Mouse (Mus musculus): ENCODE results near the gene Azin2.

The Azin2 gene

GRCm38 (mm10) chr4:128894112-128894511 is 68.1 kb downstream of the Azin2 start:
- no peak for DNase-seq

DNA sequence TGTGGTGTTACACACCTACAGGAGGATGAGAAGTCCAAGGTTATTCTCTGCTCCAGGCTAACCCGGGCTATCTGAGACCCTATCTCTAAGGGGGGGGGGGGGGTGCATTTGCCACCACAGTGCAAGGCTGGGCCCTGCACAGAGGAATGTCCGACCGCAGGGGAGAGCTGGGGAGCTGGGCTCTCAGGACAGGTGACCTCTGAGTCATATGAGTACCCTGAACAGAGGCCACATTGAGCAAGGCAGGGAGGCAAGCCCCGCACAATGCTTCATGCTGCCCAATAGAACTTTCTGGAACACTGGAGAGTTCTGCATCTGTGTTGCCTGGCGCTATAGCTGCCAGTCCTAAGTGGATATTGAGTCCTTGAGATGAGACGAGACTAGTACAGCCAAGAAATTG is 70.1 kb downstream of the Azin2 start:
- DNase-seq = no peak

GRCm38 (mm10) chr4:128891746-128892145 is 70.5 kb downstream of the Azin2 start:
- DNase-seq = no peak

GRCm38 (mm10) chr4:128891157-128891556 is 71.1 kb downstream of the Azin2 start:
- DNase-seq = peak; percentile 83 to 92

DNA sequence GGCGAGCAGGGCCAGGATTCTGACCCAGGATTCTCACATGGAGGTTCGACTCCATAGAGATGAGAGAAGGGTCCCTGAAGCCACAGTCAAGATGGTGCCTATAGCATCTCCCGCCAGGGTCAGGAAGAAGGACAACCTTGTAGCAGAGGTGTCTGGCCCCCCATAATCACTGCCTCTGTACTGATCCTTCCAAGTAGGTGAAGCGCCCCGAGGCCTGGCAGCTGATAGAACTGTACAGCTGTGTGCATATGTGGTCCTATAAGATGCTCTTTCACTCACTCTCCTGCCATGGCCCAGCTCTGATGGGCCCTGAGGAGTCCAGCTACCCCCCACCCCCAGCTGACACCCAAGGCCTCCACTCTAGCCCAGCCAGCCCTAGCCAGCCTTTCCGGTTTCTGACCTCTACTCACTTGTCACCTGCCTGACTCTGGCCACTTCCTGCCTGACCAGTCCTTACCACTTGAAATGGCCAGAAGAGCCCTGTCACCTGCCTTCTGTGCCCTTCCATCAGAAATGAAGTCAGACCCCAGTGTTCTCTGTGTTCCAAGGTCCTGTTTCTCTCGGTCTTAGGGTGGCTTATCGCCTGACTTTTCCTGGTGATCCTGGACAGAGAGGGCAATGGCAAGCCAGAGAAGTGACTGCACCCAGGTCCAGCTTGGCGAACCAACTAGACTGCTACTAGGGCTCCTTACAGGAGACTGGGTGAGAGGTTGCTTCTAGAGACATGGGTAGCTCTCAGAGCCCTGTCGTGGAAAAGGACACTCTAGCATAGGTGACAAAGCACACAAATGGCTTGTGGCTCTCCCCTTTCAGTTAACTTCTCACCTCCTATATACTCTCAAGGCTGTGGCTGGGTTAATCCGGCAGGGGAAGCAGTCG is 72.3 kb downstream of the Azin2 start:
- DNase-seq = peak; percentile 21 to 55

- no peak for DNase-seq
These were observed 73.7 kb downstream of the Azin2 start for GRCm38 (mm10) chr4:128888436-128888990.

DNA sequence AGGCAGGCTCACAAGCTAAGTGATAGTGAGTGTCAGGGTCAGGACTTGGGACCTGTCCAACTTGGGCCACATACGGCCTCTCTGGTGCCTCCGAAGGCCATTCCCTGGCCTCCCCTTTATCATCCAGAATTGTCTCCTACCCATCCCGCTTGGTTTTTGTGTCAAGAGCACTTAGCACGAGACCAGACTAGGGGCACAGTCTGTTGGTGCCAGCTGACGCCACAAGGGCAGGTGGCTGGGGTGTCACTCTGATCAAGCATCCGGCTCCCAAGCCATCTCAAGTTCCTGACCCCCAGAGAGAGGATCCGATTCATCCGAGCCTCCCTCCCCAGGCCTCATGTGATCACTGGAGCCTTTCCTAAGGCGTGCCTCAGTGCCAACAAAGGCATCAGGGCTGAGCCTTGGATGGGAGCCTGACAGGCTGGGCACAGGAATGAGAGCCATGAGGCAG is 74.6 kb downstream of the Azin2 start:
- no peak for DNase-seq

GRCm38 (mm10) chr4:128887026-128887425 is 75.2 kb downstream of the Azin2 start:
- DNase-seq = no peak

DNA sequence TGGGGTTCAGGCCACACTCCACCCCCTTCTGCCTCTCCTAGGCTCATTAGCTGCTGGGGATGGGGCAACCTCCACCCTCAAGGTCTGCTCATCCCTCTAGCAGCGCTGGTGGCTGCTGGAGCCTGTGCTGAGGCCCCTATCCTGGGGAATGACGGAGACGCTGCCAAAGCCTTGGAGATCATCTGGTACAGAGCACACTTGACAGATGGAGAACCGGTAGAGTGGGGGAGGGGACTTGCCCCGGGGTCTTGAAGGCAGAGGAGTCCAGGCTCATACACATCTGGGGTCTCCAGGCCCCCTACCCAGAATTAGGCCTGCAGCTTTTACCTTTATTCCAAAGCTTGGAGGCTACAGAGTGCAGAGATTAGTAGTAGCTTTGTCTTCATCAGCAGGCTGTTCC is 75.7 kb downstream of the Azin2 start:
- DNase-seq = no peak

DNA sequence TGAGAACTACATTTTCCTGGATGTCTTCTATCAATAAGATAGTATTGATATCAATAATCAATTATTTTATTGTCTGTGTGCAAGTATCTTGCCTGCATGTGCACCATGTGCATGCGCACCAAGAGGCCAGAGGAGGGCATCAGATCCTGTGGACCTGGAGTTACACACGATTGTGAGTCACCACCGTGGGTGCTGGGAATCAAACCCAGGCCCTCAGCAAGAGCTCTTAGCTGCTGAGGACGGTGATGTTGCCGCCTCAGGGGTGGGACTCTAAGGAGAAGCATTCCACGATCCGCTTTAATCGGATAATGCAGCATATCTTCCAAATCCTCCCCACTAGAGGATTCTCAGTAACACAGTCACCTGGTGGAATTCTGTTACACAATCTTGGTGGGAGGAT is 76.7 kb downstream of the Azin2 start:
- no peak for DNase-seq

GRCm38 (mm10) chr4:128884711-128885095 is 77.5 kb downstream of the Azin2 start:
- DNase-seq = no peak

DNA sequence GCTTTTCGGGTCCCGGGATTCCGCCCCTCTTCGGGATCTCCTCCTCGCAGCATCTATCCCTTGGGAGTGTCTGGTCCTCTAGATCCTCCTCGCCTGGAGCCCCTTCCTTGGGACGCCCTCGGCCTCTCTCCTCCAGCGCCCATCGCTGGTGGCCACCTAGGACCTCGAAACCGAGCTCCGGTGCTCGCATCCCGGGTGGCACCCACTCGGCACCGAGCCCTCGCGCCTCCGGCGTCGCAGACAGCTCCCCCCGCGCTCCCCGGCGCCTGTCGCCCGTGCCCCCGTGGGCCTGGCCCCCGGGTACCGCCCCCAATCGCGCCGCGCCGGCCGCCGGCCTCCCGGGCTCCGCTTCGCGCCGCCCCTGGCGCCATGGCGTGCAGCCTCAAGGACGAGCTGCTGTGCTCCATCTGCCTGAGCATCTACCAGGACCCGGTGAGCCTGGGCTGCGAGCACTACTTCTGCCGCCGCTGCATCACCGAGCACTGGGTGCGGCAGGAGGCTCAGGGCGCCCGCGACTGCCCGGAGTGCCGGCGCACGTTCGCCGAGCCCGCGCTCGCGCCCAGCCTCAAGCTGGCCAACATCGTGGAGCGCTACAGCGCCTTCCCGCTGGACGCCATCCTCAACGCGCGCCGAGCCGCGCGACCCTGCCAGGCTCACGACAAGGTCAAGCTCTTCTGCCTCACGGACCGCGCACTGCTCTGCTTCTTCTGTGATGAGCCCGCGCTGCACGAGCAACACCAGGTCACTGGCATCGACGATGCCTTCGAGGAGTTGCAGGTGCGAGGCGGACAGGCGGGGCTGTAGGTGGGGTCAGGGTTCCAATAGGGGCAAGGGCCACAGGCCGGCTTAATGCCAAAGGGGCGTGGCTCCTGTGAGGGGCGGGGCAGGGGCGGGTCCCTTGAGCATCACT is 78.2 kb downstream of the Azin2 start:
- peak; percentile 53 to 64 for DNase-seq

GRCm38 (mm10) chr4:128883379-128883781 is 78.9 kb downstream of the Azin2 start, which contains the start of gene Trim62:
Gene Trim62 (plus strand): TSS chr4:128883580.
- peak; percentile 88 to 91 for DNase-seq

Measured in lung, postnatal 4 days (tissue).